Mouse (Mus musculus) neutrophil, adult 5-6 weeks (primary cell): ENCODE results near the gene Atp1a3. TPM values are rescaled to one million over a fixed set of nuclear protein-coding genes. Genes with fewer than 3 reads are reported as not detected.
A peak's percentile ranks its signal among the peaks of the same experiment; 100 is the strongest.

Source experiments
- ATAC-seq: fragments of 151-379, 151-347 bp; 2 replicates; pipeline ENCODE4 v1.8.0; 2017; ENCODE audit warnings: mild to moderate bottlenecking, moderate TSS enrichment; ENCODE audit not compliant: insufficient number of reproducible peaks, poor library complexity, low FRiP score, severe bottlenecking; ENCODE audit errors: extremely low read depth
- total RNA-seq: library from RNA; stranded (forward); fragments of 200-1000 nt; gene quantifications from 2 replicates; pipeline ENCODE4 v1.2.3, GENCODE M21; 2017

Gene Atp1a3
- total RNA-seq, 1 experiment from 2014 or later, result 66.9 TPM

GRCm38 (mm10) chr7:25006586-25007364, 1.0 kb upstream of the Atp1a3 start:
- peak; percentile 88 for ATAC-seq

- no peak for ATAC-seq
Observed at GRCm38 (mm10) chr7:25006171-25006570, 413 bp upstream of the Atp1a3 start.

GRCm38 (mm10) chr7:25004806-25005205, 952 bp downstream of the Atp1a3 start:
- ATAC-seq, result no peak

GRCm38 (mm10) chr7:25003820-25004388, 1.9 kb downstream of the Atp1a3 start:
- ATAC-seq, result no peak

GRCm38 (mm10) chr7:25003291-25003690, 2.5 kb downstream of the Atp1a3 start:
- ATAC-seq, result no peak

GRCm38 (mm10) chr7:25000711-25001110, 5.0 kb downstream of the Atp1a3 start:
- ATAC-seq, result no peak

GRCm38 (mm10) chr7:25000211-25000610, 5.5 kb downstream of the Atp1a3 start:
- ATAC-seq, result no peak; the same call in 1 of the 2 replicates

- no peak for ATAC-seq
Observed at GRCm38 (mm10) chr7:24993081-24993480, 12.7 kb downstream of the Atp1a3 start.

- ATAC-seq, result no peak
Observed at GRCm38 (mm10) chr7:24990478-24990877, 15.3 kb downstream of the Atp1a3 start.

GRCm38 (mm10) chr7:24987941-24988340, 17.8 kb downstream of the Atp1a3 start:
- no peak for ATAC-seq

- no peak for ATAC-seq
Observed at GRCm38 (mm10) chr7:24985799-24986198, 20.0 kb downstream of the Atp1a3 start.

GRCm38 (mm10) chr7:24984307-24984706, 21.5 kb downstream of the Atp1a3 start:
- ATAC-seq, result no peak

- ATAC-seq, result no peak
Observed at GRCm38 (mm10) chr7:24983396-24983795, 22.4 kb downstream of the Atp1a3 start.

GRCm38 (mm10) chr7:24980439-24980838, 25.3 kb downstream of the Atp1a3 start:
- no peak for ATAC-seq

- ATAC-seq, result peak; percentile 91
Observed at GRCm38 (mm10) chr7:24978781-24979180, 27.0 kb downstream of the Atp1a3 start.

GRCm38 (mm10) chr7:24974893-24975595, 30.7 kb downstream of the Atp1a3 start:
- peak; percentile 14; the same call in 1 of the 2 replicates for ATAC-seq

- ATAC-seq, result no peak
Observed at GRCm38 (mm10) chr7:24973902-24974301, 31.9 kb downstream of the Atp1a3 start.

- ATAC-seq, result no peak
Observed at GRCm38 (mm10) chr7:24973208-24973607, 32.5 kb downstream of the Atp1a3 start.

GRCm38 (mm10) chr7:24971972-24972893, 33.5 kb downstream of the Atp1a3 start, which contains the start of gene Rabac1:
TSS of gene Rabac1 (minus strand) at chr7:24972754.
- peak; percentile 90 for ATAC-seq
